Mouse (Mus musculus): Measurements from ENCODE around the gene Sh2d6. TPM values are rescaled to one million over a fixed set of nuclear protein-coding genes. Genes with fewer than 3 reads are reported as not detected.
A peak's percentile ranks its signal among the peaks of the same experiment; 100 is the strongest.

The Sh2d6 gene
- polyA plus RNA-seq, 1 experiment from 2014 or later: 1.1 TPM

GRCm38 (mm10) chr6:72553079-72553412, 31.5 kb upstream of the Sh2d6 start:
- Histone ChIP-seq H3K9me3 (ENCODE audit: control insufficient read depth, low read length) (no peaks in the 10 kb centered on the region), H3K9ac (replicated peaks; ENCODE audit: low read length) (peak overlapping the region; percentile 55), H3K27me3 (ENCODE audit: control insufficient read depth, insufficient read depth, low read length) (no peaks in the 10 kb centered on the region), H3K36me3 (ENCODE audit: control insufficient read depth, insufficient read depth, low read length) (no peaks in the 10 kb centered on the region), H3K27ac (replicated peaks; ENCODE audit: low read depth, low read length) (0 out of 2 replicates have a peak overlapping the region, but pooled peaks have one; percentile 64), H3K4me1 (ENCODE audit: control insufficient read depth, insufficient read depth, low read length) (peaks cover 14% of the 10 kb centered on the region; the same call in 1 of the 2 replicates), H3K4me3 (replicated peaks; ENCODE audit: low read depth, low read length) (peak overlapping the region; percentile 38), H3K4me2 (ENCODE audit: low read length) (peak overlapping the region; percentile 75)
- no peak; the same call in 1 of the 2 replicates for ATAC-seq (ENCODE audit: low FRiP score, low TSS enrichment)
- 18% methylated on average over 8 of the region's 8 CpGs for whole genome bisulfite sequencing
- DNase-seq: no peak

DNA sequence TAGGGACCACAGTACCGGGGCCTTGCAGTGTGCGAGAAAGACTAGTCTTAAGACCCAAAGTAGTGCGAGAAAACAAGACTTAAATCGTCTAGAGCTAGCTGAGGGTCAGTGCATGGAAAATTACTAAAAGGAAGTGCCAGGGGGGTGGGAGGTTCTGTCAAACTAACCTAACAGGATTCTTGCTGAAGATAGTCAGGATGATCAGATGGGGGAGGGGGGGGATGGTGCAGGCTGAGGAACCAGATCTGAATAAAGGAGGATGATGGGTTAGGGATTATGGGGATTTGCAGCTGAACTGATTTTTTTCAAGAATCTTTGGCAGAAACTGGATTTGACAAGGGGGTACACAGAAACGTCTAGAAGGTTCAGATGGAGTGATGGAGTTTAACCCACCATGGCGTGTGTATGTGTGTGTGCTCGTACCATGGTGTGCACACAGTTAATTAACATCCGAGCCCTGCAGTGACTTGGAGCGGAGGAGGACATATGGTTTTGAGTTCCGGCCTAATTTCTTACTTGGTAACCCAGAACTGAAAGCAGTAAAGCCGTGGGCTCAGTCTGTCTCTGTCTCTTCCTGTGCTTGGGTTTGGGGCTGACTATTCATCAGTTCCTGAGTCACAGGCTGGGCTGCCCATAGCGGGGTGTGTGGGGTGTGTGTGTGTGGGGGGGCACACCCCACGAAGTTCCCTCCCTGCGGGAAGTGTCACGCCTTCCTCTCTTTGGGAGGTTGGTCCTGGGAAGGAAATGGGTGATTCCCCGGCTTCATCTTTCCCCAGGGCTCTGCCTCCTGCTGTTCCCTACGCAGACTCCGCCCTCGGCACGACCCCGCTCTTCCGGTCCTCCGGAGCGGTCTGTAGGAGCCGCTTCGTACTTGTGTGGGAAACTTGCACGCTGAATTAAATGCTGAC, 30.9 kb upstream of the Sh2d6 start:
- Histone ChIP-seq H3K9ac (replicated peaks; ENCODE audit: low read length) (peak overlapping the region; percentile 55), H3K9me3 (ENCODE audit: control insufficient read depth, low read length) (no peaks in the 10 kb centered on the region), H3K4me1 (ENCODE audit: control insufficient read depth, insufficient read depth, low read length) (peaks cover 14% of the 10 kb centered on the region; the same call in 1 of the 2 replicates), H3K27me3 (ENCODE audit: control insufficient read depth, insufficient read depth, low read length) (no peaks in the 10 kb centered on the region), H3K4me2 (ENCODE audit: low read length) (peak overlapping the region; percentile 75), H3K36me3 (ENCODE audit: control insufficient read depth, insufficient read depth, low read length) (no peaks in the 10 kb centered on the region), H3K27ac (replicated peaks; ENCODE audit: low read depth, low read length) (peak overlapping the region; percentile 64; the same call in 1 of the 2 replicates), H3K4me3 (replicated peaks; ENCODE audit: low read depth, low read length) (peak overlapping the region; percentile 38)
- peak; percentile 83 for ATAC-seq (ENCODE audit: low FRiP score, low TSS enrichment)
- DNase-seq: peak; percentile 80
- 17% methylated on average over 27 of the region's 27 CpGs for WGBS

- H3K27ac ChIP-seq (replicated peaks; ENCODE audit: low read depth, low read length): no peak overlapping the region
- WGBS: 88% methylated on average over 10 of the region's 10 CpGs
- H3K4me1 ChIP-seq (ENCODE audit: control insufficient read depth, insufficient read depth, low read length): peaks cover 14% of the 10 kb centered on the region; the same call in 1 of the 2 replicates
- no peaks in the 10 kb centered on the region for H3K36me3 ChIP-seq (ENCODE audit: control insufficient read depth, insufficient read depth, low read length)
- H3K27me3 ChIP-seq (ENCODE audit: control insufficient read depth, insufficient read depth, low read length): no peaks in the 10 kb centered on the region
- DNase-seq (no peak), ATAC-seq (ENCODE audit: low FRiP score, low TSS enrichment) (no peak)
- no peak overlapping the region for H3K9ac ChIP-seq (replicated peaks; ENCODE audit: low read length)
- no peak overlapping the region for H3K4me2 ChIP-seq (ENCODE audit: low read length)
- H3K9me3 ChIP-seq (ENCODE audit: control insufficient read depth, low read length): no peaks in the 10 kb centered on the region
- H3K4me3 ChIP-seq (replicated peaks; ENCODE audit: low read depth, low read length): no peak overlapping the region
Measured at GRCm38 (mm10) chr6:72550503-72551100, 29.1 kb upstream of the Sh2d6 start.

DNA sequence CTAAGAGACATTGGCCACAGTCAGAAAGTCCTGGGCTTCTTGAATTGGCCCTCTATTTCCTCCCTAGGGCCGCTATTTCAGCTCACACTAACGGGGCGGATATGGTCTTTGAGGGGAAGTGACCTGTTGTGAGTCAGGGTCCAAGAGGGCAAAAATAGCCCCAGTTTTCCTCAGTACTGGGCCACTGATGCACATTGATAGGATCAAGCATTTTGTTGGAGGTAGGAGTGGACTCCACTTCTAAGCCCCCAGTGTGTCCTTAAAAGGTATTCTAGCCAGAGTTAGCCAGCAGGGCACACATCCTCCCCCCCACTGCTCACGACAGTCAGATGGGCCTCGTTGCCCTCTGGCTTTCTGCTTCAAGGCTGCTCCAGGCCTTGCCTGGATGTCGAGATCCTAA, 28.5 kb upstream of the Sh2d6 start:
- H3K9ac ChIP-seq (replicated peaks; ENCODE audit: low read length): no peak overlapping the region
- H3K4me3 ChIP-seq (replicated peaks; ENCODE audit: low read depth, low read length): no peak overlapping the region
- H3K27me3 ChIP-seq (ENCODE audit: control insufficient read depth, insufficient read depth, low read length): no peaks in the 10 kb centered on the region
- H3K27ac ChIP-seq (replicated peaks; ENCODE audit: low read depth, low read length): no peak overlapping the region
- no peak overlapping the region for H3K4me2 ChIP-seq (ENCODE audit: low read length)
- no peaks in the 10 kb centered on the region for H3K36me3 ChIP-seq (ENCODE audit: control insufficient read depth, insufficient read depth, low read length)
- no peak for DNase-seq
- ATAC-seq (ENCODE audit: low FRiP score, low TSS enrichment): no peak
- H3K9me3 ChIP-seq (ENCODE audit: control insufficient read depth, low read length): no peaks in the 10 kb centered on the region
- peaks cover 14% of the 10 kb centered on the region; the same call in 1 of the 2 replicates for H3K4me1 ChIP-seq (ENCODE audit: control insufficient read depth, insufficient read depth, low read length)
- 69% methylated on average over 6 of the region's 6 CpGs for WGBS

GRCm38 (mm10) chr6:72549041-72549580, 27.6 kb upstream of the Sh2d6 start:
- Histone ChIP-seq H3K4me1 (ENCODE audit: control insufficient read depth, insufficient read depth, low read length) (peaks cover 14% of the 10 kb centered on the region; the same call in 1 of the 2 replicates), H3K27me3 (ENCODE audit: control insufficient read depth, insufficient read depth, low read length) (no peaks in the 10 kb centered on the region), H3K36me3 (ENCODE audit: control insufficient read depth, insufficient read depth, low read length) (no peaks in the 10 kb centered on the region), H3K9ac (replicated peaks; ENCODE audit: low read length) (no peak overlapping the region), H3K27ac (replicated peaks; ENCODE audit: low read depth, low read length) (no peak overlapping the region), H3K4me2 (ENCODE audit: low read length) (no peak overlapping the region), H3K4me3 (replicated peaks; ENCODE audit: low read depth, low read length) (no peak overlapping the region), H3K9me3 (ENCODE audit: control insufficient read depth, low read length) (no peaks in the 10 kb centered on the region)
- ATAC-seq (ENCODE audit: low FRiP score, low TSS enrichment): no peak
- no peak for DNase-seq
- 74% methylated on average over 9 of the region's 9 CpGs for WGBS

- ATAC-seq (ENCODE audit: low FRiP score, low TSS enrichment) (no peak), DNase-seq (no peak)
- H3K9me3 ChIP-seq (ENCODE audit: control insufficient read depth, low read length): no peaks in the 10 kb centered on the region
- no peak overlapping the region for H3K9ac ChIP-seq (replicated peaks; ENCODE audit: low read length)
- no peak overlapping the region for H3K4me2 ChIP-seq (ENCODE audit: low read length)
- 92% methylated on average over 3 of the region's 3 CpGs for WGBS
- H3K36me3 ChIP-seq (ENCODE audit: control insufficient read depth, insufficient read depth, low read length): no peaks in the 10 kb centered on the region
- 0 out of 2 replicates have a peak, but pooled peaks cover 6% of the 10 kb centered on the region for H3K4me1 ChIP-seq (ENCODE audit: control insufficient read depth, insufficient read depth, low read length)
- no peak overlapping the region for H3K4me3 ChIP-seq (replicated peaks; ENCODE audit: low read depth, low read length)
- no peak overlapping the region for H3K27ac ChIP-seq (replicated peaks; ENCODE audit: low read depth, low read length)
- H3K27me3 ChIP-seq (ENCODE audit: control insufficient read depth, insufficient read depth, low read length): no peaks in the 10 kb centered on the region
Measured at GRCm38 (mm10) chr6:72547862-72548261, 26.4 kb upstream of the Sh2d6 start.

GRCm38 (mm10) chr6:72547121-72547520, 25.6 kb upstream of the Sh2d6 start:
- H3K9me3 ChIP-seq (ENCODE audit: control insufficient read depth, low read length): no peaks in the 10 kb centered on the region
- H3K4me1 ChIP-seq (ENCODE audit: control insufficient read depth, insufficient read depth, low read length): no peaks in the 10 kb centered on the region
- no peak overlapping the region for H3K27ac ChIP-seq (replicated peaks; ENCODE audit: low read depth, low read length)
- ATAC-seq (ENCODE audit: low FRiP score, low TSS enrichment) (no peak), DNase-seq (no peak)
- no peak overlapping the region for H3K4me3 ChIP-seq (replicated peaks; ENCODE audit: low read depth, low read length)
- no peak overlapping the region for H3K4me2 ChIP-seq (ENCODE audit: low read length)
- no peaks in the 10 kb centered on the region for H3K36me3 ChIP-seq (ENCODE audit: control insufficient read depth, insufficient read depth, low read length)
- 96% methylated on average over 2 of the region's 2 CpGs for WGBS
- H3K9ac ChIP-seq (replicated peaks; ENCODE audit: low read length): no peak overlapping the region
- no peaks in the 10 kb centered on the region for H3K27me3 ChIP-seq (ENCODE audit: control insufficient read depth, insufficient read depth, low read length)

DNA sequence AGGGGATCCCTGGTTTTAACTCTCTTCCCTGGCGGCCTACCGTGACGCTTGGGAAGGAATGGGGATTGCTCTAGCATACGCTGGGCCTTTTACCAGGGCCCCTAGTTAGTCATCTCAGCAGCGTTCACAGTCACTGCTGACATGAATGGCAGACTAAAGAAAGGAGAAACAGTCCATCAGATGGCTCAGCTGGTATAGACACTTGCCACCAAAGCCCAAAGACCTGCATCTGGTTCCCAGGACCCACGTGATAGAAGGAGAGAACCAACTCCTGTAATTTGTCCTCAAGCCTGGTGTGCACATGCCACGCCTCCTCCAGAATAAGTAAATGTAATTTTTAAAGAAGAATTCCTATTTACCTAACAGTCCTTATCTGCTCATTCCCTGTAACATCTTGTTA, 23.9 kb upstream of the Sh2d6 start:
- ATAC-seq (ENCODE audit: low FRiP score, low TSS enrichment): no peak
- Histone ChIP-seq H3K9ac (replicated peaks; ENCODE audit: low read length) (no peak overlapping the region), H3K4me1 (ENCODE audit: control insufficient read depth, insufficient read depth, low read length) (no peaks in the 10 kb centered on the region), H3K27ac (replicated peaks; ENCODE audit: low read depth, low read length) (no peak overlapping the region), H3K4me2 (ENCODE audit: low read length) (no peak overlapping the region), H3K4me3 (replicated peaks; ENCODE audit: low read depth, low read length) (no peak overlapping the region), H3K27me3 (ENCODE audit: control insufficient read depth, insufficient read depth, low read length) (no peaks in the 10 kb centered on the region), H3K9me3 (ENCODE audit: control insufficient read depth, low read length) (no peaks in the 10 kb centered on the region), H3K36me3 (ENCODE audit: control insufficient read depth, insufficient read depth, low read length) (no peaks in the 10 kb centered on the region)
- no peak for DNase-seq
- WGBS: 47% methylated on average over 7 of the region's 7 CpGs
